Mouse (Mus musculus) lung, adult 18-20 months (tissue): ENCODE results near the gene Crybg3.
"Not testable (repeated sequence)": the region's sequence is repeated elsewhere in the genome, so short reads cannot be mapped to it uniquely, and the experiment has no call there.

Experiments
- DNase-seq, 2 experiments: peaks; one replicate each; pipeline ENCODE4 v3.0.0; 2022; ENCODE audit warnings: mixed read lengths in 2 of 2

Crybg3 gene

DNA sequence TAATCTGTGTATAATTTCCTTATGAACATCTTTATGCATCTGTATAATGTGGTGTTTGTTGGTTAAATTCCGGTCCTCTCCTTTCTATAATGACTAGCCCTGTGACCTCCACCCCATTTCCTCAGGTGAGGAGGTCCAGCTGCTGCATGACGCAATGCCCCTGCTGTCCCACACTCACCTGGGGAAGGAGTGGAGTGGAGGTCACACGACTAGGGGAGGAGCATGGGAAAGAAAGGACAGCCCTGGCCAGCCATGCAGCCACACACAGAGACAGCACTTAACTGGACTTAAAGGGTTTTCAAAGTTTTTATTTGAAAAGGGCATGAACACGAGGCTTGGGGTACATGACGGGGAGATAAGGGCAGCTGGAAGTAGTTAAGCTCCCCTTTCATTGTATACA is 69.5 kb downstream of the Crybg3 start:
- DNase-seq = no peak

DNA sequence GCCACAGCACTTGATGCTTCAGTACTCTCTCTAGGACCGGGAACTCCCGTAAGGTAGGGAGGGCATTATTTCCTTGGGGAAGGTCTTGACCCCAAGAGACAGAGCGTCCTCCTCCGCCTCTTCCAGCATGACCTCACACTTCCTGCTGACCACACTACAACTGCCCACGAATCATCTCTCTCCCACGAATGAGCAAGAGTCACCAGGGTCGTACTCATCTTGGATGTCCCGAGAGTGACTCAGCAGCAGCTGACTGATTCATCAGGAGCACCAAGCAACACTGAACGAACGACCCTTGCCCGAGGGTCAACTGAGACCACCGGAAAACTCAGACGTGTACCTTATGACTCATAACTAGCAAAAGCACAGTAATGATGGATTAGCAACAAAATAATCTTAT is 71.2 kb downstream of the Crybg3 start:
- no peak for DNase-seq

DNA sequence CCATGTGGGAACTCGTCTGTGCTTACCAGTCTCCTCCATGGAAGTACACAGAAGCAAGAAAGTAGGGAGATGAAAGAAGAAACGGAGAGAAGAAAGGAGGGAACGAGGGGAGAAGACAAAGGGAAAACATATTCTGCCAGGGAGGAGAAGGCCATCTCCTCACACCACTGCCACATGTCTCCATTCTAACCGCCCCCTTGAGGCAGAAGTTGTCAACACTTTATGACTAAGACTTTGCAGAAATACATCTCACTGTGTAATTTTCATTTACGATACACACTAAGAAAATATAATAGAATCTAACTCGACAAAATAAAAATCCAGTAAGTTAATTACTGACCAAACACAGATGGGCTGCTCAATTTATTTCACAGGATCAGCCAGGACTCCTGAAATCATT is 73.8 kb downstream of the Crybg3 start:
- DNase-seq = no peak

DNA sequence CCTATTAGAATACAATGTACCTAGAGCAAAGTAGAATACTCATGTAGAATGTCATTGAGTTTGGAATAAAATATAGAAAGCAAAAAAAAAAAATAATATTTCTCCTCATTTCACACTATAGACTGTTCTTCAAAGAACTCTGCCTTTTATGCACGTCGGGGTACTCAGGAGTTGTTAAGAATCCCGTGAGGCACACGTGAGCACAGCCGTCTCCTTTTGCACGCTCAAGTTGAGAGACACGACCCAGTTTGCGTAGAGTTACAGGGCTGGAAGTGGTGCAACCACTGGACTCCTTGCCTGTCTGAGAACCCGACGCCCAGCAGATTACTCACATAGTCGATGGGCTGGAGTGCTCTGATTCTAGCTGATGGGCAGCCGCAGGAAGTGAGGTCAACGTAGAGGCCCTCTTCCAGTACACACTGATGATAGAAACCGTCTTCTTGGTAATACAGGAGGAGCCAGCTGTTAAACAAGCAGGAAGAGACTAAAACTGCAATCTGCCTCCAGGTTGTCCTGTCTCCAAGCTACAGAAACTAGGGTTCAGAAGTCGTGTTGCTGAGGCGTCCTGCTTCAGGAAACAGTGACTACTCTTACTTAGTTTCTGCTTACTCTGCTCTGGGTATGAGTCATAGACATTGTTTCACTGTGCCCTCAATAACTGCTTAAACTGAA is 78.9 kb downstream of the Crybg3 start:
- no peak for DNase-seq

DNA sequence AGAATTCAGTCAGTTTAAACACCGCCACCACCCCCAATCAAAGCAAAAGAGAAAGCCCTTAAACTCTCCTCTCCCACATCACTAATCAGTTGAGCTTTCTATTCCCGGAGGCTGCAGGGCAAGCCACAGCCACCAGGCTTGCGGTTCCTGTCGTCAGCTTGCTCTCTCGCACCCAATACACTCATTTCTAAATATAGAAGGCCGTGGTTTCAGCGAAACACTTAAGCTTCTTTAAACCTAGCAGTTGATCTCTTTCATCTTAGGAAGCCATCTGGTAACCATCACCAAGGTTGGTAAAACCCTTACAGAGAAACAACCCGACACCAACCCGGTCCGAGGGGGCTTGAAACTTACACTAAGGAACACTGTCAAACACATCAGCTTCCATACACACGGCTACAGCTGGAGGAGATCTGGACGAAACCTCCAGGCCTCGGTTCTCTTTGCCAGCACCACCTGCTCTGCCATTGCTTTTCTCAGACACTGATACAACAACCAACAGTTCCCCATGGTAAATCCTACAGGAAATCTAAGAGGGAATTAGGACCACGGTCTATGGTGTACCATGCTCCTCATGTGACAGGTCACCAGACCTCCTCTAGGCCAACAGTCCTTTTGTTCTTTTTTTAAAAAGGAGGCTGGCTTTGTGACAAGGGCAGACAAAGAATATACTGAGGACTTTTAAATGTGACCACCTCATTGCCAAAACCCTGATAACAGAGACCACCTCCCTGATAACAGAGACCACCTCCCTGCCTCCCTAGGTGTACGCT is 83.1 kb downstream of the Crybg3 start:
- no peak for DNase-seq

DNA sequence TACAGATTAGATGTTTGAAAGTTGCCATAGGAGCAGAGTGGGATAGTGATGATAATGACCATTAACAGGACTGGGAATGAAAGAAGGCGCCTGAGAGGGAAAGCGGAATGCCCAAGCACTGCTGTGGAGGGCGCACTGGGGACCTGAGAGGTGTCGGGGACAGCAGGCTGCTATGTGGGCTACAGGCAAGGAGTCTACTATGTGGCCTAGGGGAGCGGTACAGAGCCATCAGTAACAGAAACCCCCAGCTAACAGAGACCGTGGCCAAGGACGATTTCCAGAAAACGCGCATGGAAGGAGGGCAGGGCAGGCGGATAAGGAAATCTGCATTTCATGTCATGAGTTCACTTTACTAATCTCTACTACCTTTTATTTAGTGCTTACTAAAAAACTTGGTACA is 83.8 kb downstream of the Crybg3 start:
- no peak for DNase-seq

DNA sequence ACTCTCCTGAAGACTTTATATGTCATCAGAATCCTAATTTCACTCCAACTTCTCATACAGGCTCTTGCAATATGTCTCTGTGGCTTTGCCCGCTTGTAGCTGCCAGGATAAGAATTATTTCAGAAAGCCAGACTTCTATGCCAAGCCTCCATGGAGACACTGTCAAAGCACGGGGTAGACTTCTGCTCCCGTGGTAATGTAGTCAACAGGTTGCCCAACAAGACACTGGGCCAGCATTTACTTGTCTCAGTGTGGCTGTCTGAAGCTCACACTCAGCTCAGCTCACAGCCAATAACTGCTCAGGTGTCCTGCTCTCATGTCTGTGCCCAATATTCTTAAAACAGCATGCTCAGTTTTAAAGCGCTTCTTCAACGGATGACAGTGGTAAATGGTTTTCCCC is 85.6 kb downstream of the Crybg3 start:
- DNase-seq = no peak

DNA sequence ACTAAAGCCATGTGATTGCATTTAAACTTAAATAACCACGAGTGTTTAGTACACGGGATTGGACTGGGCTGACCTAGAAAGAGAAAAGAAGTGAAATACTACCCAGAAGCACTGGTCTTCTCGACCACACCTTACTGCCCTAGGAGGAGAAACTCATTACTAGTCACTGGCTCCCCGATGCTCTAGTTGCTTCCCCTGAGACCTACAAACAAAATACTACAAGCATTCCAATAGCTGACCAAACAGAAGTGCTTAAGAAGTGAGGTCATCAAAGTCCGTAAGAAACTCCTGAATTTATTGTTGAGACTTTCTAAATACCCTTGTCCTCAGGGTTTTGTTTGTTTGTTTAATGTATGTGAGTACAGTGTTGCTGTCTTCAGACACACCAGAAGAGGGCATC is 90.9 kb downstream of the Crybg3 start:
- DNase-seq = no peak

DNA sequence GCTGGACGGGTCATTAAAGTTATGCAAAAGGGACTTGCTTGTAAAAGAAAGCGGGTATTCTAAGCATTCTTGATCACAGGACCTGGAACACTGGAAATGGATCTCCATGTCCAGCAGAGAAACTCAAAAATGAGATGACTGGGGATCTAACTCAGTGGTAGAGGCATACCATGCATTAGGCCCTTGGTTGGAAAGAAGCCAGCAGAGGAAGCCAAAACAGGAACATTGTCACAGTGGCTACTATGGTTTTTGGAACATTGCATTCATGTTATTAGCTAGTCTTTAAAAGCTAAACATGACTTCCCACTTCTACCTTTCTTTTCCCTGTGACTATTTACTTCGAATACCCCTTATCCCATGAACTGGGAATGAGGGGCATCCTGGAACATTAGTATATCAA is 101.6 kb downstream of the Crybg3 start:
- DNase-seq = no peak

DNA sequence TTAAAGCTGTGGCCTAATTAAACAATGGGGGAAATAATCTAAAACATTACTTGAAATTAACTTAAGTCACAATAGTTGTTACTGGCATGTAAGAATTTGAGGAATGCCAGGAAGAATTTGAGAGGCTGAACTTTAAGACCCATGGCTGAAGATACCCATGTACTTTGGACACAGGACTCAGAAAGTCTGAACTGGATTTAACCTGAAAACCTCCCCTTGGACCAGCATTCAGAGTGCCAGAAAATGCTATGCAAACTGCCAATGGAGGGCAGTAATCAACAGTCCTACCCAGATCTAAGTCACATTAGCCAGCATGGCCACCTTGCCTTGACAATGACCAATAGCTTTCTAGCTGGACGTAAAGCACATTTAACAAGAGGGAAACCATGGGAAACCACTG is 102.8 kb downstream of the Crybg3 start:
- DNase-seq = no peak

DNA sequence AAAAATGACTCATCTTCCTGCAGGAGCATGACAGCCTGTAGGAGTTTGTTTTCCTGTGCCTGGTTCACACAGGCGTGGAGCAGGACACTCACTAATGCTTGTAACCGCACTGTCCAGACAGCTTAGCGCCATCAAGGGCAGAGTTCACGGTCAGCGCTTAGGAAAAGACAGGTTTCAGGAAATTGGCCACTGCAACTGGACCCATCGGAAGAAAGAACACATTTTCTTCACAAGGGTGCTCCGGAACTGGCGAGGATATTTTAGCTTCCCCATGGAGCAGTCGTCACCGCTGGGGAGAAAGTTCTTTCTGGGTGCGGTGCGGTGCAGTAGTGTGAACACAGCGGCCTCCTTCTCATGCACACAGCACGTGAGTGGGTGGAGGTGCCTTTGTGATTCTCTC is 107.6 kb downstream of the Crybg3 start:
- DNase-seq = no peak

DNA sequence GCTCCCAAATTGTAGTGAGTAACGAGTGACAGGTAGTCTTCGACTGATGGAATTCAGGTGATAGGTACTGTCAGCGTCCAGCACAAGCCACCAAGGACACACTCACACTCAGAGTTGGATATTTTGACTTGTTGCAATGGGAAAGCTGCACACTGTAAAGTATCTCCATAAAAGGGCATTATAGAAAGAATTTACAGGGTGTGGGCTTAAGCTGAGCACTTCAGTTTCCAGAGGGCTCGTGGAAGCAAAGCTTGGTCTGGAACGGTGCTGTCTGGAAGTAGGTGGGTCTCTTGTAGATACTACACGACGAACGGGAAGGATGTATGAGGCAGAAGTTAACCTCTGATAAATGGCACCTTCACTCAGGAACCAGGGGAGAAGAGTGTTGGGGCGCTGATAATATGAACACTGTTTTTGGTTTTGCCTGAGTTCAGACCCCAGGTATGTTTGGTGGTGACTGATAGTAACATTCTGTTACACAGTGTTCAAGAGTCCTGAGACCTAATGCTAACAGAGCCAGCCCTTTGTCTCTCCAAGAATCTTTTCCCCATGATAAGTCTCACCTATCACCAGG is 112.7 kb downstream of the Crybg3 start:
- DNase-seq = no peak

DNA sequence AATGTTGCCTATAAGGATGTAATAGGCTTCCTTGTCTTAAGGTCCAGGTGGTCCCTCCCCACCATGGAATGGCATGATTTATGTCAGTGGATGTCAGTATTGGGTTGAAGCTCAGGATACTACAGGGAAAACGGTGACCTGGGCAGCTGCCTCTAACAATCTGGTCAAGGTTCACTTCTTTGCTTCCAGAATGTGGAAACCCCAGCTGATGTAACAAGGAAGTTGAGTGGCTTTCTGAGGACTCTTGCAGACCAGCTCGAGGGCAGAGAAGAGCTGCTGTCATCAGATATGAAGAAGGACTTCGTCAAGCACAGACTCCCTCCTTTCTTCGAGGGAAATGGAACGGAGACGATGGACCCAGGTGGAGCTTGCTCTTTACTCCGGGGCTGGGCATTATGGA is 113.5 kb downstream of the Crybg3 start:
- DNase-seq = no peak

DNA sequence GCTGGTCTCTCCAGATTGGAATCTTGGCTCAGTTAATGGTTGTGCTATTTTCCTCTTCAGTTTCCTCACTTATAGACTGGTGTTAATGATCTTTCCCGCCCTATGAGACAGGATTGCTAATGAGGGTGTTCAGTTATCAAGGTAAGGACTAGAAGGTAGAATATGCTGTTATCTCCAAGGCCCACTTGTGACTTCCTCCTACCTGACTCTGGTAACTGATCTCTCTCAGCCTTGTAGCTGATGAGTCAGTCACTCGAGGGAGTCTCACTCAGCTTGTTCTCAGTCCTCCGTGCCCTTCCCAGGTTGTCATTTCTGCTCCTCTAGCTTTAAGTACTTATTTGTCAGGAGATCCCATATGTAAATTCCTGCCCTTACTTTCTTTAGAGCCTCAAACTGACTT is 122.8 kb downstream of the Crybg3 start:
- no peak for DNase-seq

DNA sequence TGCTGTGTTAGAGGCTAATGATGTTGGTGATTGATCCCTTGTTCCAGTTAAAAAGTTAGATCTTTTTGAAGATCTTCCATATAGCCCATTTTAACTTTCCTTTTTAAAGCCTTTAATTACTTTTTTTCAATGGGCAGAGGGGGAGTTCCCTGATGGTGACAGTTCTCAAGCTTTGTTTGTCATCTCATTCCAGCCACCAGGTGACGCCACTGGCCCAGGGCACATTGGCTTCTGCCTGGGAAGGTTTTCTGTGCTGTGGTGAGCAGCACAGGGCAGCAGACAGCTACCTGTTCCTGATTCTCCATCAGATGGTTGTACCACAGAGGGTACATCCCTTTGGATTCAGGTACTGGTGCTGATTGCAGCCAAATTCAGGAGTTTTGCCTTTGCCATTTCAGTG is 126.0 kb downstream of the Crybg3 start:
- peak; percentile 45 to 63 for DNase-seq

DNA sequence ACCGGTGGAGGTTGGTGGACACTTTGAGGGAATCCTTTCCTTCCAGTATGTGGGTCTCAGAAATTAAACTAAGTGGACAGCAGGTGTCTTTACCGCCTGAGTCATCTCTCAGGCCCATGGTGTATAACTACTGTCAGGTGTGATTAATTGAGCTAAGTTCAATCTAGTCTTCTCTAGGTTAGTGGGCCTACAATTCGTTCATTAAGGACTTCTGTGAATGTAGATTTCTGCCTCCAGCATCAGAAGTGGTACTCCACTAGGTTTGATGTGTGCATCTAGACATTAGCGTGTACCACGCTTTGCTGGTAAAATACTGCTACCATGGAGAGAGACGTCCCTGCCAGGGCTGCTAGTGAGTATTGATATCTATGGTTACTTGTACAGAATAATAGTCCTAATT is 128.2 kb downstream of the Crybg3 start:
- no peak for DNase-seq

DNA sequence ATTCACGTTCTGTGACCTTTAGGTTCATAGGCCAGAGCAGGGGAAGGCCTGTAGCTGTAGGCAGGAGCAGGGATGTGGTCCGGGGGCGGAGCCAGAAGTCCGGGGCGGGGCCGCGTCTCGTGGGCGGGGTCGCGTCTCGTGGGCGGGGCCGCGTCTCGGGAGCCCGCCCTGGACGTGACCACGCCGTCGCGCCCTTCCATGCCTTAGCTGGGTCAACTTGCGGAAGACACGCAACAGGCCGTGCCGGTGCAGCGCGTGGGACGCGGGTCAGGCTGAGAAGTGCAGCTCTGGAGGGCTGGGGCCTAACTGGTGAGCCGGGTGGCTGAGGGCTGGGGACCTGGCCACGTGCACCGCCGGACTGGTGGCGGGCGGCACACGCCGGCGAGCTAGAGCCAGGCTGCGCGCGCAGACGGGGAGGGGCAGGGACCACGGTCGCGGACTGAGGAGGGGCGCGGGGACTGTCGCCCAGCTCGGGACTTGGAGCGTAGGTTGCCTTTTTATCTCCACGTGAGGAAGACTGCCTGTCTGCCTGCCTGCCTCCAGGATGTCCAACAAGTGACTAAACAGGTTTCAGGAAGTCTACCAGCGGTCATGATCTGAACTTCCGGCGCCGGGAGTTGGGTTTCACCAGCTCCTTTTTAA is 129.0 kb downstream of the Crybg3 start, which contains the start of gene Riox2:
TSS of gene Riox2 (plus strand) at position 139 of the 642 bp plus-strand sequence.
- peak; percentile 75 to 79 for DNase-seq

DNA sequence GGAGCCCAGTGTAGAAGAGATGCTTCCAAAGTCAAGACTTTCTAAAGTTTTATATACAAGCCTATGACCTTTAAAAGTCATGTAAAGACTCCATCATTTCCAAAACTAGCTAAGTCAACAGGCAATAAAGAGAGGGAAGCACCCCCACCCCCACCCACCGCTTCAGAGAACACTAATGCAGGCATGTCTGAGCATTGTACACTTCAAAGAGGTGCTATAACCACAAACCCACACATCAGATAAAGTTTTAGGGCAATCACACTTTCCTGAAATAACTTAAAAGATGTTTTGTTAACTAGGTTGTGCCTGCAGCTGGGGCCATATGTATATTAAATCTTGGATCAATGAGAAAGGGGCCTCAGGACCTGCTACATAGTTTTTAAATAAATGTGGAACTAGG is 130.9 kb downstream of the Crybg3 start:
- no peak for DNase-seq

DNA sequence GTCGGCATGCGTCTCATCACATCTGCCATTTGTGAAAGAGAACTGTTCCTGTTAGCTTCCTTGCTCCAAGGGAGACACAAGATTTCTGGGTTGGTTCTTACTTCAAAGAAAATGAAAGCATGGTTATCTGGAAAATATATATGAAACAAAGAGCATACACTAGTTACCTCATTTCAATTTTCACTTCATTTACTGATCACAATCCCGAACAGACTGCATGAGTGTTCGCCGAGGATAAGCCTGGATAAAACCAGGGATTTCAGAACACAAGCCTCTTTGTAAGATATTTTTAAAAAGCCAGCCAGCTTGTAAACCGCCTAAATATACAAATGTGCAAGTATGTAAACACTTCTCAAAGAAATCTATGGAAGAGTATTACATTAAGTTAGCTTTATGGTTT is 136.8 kb downstream of the Crybg3 start:
- no peak for DNase-seq

DNA sequence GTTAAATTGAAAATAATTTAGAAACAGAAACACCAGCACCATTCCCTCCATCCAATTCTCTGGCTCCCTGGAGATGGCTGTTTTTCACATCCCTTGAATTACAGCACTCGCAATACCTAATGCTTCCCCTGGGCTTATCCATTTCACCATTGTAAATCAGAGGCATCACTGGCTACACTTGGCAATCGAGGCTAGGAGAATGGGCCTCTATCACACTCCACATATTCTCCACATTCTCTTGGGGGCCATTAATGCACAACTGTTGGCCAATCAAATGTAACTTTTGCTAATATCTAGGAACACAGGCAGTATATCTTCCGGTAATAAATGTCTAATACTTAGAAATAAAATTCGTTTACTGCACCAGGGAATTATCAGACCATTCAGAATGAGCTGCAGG is 137.2 kb downstream of the Crybg3 start:
- DNase-seq = no peak

DNA sequence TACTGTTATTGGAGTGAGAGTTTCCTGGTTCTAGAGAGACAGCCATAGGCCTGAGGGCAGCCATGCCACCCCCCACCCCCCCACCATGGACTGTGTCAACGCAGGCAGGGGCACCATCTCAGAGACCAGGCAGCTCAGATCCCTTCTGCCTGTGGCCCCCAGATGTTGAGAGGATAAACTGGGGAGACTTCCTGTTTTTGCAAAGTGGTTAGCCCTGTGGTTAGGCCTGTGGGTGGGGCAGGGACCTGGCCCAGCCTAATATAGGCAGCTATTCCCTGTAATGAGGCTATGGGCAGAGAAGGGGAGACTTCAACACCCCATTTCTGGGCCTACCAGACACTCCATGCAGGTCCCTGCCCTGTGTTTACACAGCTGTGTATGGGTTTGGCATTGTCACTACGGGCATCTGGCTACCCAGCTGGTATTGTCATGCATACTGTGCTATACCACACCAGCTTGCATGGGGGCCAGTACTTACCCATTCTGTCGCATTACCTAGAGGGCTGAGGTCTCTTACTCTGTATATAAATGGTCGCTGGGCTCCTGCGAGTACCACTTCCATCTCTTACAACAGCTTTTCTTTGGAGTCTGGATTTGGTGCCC is 141.4 kb downstream of the Crybg3 start:
- DNase-seq = not testable (repeated sequence)

DNA sequence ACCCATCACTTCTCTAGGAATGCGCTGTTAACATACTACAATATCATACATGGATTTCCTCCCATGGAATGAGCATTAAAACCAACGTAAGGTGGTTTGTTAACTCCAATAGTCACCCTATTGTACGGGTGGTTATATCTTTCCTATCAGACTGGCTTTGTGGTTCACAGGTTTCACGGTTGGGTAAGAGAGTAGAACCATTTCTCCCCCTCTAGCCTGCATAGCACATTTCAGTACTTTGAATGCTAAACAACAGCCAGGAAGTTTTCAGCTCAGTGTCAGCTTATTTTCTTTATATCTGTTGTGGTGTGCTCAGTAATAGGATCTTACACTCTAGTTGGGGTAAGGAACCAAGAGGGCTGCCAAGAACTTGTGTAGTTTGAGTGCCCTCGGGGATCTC is 149.0 kb downstream of the Crybg3 start:
- no peak for DNase-seq

DNA sequence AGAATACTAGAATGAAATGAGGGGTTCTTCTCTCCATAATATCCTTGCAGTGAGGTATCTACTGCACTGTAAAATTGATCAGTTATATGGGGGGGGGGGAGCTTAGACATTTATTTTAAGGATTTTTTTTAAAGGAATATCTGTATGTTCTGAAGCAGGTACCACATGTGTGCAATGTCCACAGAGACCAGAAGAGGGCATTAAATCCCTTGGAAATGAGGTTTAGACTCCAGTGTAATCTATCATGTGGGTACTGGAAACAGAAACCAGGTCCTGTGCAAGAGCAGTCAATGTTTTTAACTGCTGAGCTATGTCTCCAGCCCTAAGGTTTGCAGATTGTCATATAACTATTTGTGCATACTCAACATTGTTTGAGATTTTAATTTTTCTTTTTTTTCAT is 151.7 kb downstream of the Crybg3 start:
- DNase-seq = no peak
